Mouse (Mus musculus): ENCODE results near the gene Krtap22-2.
"Not testable (repeated sequence)": the region's sequence is repeated elsewhere in the genome, so short reads cannot be mapped to it uniquely, and the experiment has no call there.

Gene Krtap22-2

DNA sequence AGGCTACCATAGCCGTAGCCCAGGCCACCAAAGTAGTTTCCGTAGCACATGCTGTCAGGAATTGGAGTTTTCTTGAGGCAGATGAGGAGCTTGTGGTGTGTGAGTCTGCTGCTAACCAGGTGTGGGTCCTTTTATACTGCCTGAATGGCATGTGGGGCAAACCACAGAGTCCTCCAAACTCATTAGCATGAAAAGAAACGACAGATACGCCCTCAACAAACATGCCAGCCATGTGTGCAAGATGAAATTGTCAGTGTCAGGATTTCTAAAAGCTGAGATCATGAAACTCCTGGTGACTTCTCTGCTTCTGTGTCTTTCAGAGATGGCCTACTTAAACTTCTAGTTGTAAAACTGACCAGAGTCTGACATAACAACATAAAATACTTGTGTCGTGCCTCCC lies at the start of gene Krtap22-2:
TSS of gene Krtap22-2 (minus strand) at position 101 of the 400 bp plus-strand sequence.
- in situ Hi-C loops (cut with MboI; ENCODE audit: low pct_unique_long_range_greater_than_20kb in 1 of 2, low sequenced_read_pairs in 2 of 2, unreplicated experiment in 1 of 2), result no loop called here

DNA sequence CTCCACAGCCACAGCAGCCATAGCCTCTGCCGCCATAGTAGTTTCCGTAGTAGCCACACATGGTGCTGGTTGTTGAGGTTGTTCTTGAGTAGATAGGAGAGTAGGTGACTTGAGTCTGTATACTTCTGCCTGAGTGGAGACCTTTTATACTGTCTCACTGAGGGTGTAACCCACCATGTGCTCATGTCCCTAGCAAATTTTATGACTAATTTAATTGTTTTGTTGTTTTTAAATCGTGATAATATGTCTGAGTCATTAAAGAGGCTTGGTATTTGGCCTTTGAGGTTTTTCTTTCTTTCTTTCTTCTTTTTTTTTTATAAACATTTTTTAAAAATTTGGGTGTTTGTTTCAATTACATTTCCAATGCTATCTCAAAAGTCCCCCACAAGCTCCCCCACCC lies 37.2 kb upstream of the Krtap22-2 start, which contains the start of gene Krtap6-5:
TSS of gene Krtap6-5 (minus strand) at position 101 of the 400 bp plus-strand sequence.
- in situ Hi-C loops (cut with MboI; ENCODE audit: low pct_unique_long_range_greater_than_20kb in 1 of 2, low sequenced_read_pairs in 2 of 2, unreplicated experiment in 1 of 2), result no loop called here

DNA sequence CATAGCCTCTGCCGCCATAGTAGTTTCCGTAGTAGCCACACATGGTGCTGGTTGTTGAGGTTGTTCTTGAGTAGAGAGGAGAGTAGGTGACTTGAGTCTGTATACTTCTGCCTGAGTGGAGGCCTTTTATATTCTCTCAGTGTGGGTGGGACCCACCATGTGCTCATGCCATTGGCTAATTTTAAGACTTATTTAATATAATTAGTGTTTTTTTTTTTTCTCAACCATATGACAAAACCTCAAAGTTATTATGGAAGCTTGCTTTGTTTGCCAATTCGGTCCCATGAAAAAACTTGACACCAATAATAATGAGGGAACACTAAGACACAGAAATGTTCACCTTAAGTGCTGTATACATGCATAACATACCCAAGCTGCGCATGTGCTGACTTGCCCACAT lies 30.8 kb upstream of the Krtap22-2 start, which contains the start of gene Gm10228:
TSS of gene Gm10228 (minus strand) at position 101 of the 400 bp plus-strand sequence.
- in situ Hi-C loops (cut with MboI; ENCODE audit: low pct_unique_long_range_greater_than_20kb in 1 of 2, low sequenced_read_pairs in 2 of 2, unreplicated experiment in 1 of 2), result not testable (repeated sequence)

DNA sequence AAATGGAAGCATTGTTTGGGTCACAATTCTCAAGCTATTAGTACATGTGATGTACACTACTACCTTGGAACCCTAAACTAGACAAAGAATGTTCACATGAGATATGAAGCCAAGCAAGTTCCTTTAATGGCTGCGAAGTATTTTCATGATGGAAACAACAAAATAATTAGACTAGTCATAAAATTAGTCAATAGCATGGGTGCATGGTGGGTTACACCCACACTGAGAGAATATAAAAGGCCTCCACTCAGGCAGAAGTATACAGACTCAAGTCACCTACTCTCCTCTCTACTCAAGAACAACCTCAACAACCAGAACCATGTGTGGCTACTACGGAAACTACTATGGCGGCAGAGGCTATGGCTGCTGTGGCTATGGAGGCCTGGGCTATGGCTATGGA lies 20.8 kb upstream of the Krtap22-2 start, which contains the start of gene Krtap6-1:
TSS of gene Krtap6-1 (plus strand) at position 301 of the 400 bp plus-strand sequence.
- in situ Hi-C loops (cut with MboI; ENCODE audit: low pct_unique_long_range_greater_than_20kb in 1 of 2, low sequenced_read_pairs in 2 of 2, unreplicated experiment in 1 of 2), result not testable (repeated sequence)

DNA sequence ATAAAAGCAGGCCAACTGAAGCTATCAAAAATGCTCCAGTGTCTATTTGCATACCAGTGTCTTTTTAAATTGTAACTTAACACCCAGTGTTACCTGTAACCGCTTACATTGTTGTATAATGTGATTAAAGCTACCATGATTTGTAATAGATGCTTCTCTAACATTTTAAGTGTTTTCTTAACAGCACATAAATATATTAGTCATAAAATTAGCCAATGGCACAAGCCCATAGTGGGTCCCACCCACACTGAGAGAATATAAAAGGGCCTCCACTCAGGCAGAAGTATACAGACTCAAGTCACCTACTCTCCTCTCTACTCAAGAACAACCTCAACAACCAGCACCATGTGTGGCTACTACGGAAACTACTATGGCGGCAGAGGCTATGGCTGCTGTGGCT lies 4.4 kb upstream of the Krtap22-2 start, which contains the start of gene Gm10229:
TSS of gene Gm10229 (plus strand) at position 301 of the 400 bp plus-strand sequence.
- in situ Hi-C loops (cut with MboI; ENCODE audit: low pct_unique_long_range_greater_than_20kb in 1 of 2, low sequenced_read_pairs in 2 of 2, unreplicated experiment in 1 of 2), result not testable (repeated sequence)

DNA sequence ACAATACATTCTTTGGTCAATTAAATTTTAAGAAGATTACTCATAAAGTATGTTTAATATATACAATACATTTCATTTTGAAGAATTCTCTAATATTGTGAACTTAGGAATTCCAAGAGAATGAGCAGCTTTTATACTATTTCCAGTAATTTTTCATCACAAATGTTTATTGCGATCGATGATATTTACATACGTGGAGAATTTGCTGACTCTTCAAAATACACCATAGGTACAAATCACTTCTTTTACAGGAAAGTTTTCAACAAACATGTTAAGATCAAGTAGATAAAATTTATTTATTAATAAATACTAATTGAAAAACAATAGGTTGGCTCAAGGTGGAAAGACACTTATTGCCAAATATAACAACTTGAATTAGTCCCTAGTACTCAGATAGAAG lies 3.4 kb upstream of the Krtap22-2 start:
- in situ Hi-C loops (cut with MboI; ENCODE audit: low pct_unique_long_range_greater_than_20kb in 1 of 2, low sequenced_read_pairs in 2 of 2, unreplicated experiment in 1 of 2), result no loop called here

DNA sequence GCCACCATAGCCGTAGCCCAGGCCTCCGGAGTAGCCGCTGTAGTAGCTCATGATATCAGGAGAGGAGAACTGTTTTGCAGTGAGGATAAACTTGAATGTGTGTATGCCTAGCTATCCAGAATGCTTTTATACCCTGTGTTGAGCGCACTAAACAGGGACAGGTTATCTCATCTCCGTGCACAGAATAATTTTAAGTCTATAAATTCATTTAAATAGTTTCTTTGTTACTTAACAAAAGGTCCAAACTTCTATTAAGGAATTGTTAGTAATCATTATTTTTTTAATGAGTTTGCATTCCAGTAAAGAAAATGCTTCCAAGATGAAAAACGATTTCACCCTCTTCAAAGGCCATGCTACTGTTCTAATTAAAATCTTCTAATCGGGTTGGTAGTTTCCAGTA lies 47.8 kb downstream of the Krtap22-2 start, which contains the start of gene Krtap16-3:
TSS of gene Krtap16-3 (minus strand) at position 101 of the 400 bp plus-strand sequence.
- in situ Hi-C loops (cut with MboI; ENCODE audit: low pct_unique_long_range_greater_than_20kb in 1 of 2, low sequenced_read_pairs in 2 of 2, unreplicated experiment in 1 of 2), result no loop called here
